Mouse (Mus musculus): ENCODE data around the gene Iqub.

DNA sequence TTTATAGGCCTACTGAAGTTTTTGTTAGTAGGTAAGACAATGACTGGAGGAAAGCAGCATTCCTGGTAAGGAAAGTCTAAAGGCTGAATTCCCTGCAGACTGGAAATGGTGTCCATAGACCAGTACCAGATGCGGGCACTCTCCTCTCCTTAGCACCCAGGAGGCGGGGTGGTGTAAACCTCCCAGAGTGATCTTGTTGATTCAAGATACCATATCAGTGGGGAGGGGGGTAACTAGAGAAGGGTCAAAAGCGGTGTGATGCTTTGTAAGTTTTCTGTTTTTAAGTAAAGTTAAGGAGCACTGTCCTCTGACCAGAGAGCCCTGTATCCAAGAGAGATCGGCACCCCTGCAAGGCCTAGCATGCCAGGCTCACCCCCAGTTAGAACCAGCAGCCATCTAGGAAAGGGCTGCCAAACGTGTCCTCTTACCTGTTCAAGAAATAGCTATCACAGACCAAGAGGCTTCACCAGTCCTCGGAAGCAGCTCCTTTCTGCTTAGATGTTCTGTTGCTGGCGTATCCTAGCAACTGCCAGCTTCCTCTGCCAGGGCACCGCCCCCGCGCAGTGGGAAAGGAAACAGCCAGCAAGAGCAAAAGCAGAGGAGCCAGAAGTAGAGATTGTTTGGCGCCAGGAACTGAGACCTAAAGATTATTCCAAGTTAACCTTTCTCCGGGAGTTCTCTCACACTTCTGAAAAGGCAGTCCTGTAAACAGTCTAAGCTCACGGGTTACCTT, at the start of gene Iqub:
- TF ChIP-seq CTCF (IDR thresholded peaks at IDR 0.05; ENCODE audit: control insufficient read depth, insufficient read depth, insufficient read length), result no peak
- no peak for TF ChIP-seq MAX (IDR thresholded peaks at IDR 0.05)
- no peak for TF ChIP-seq CEBPB (IDR thresholded peaks at IDR 0.05; ENCODE audit: low read depth)
- TF ChIP-seq MYOG (IDR thresholded peaks at IDR 0.05; ENCODE audit: control insufficient read depth, extremely low read depth, insufficient read length), result no peak
- TF ChIP-seq USF1 (IDR thresholded peaks at IDR 0.05; ENCODE audit: low read depth), result no peak

Measured in C2C12 (cell line).